Mouse (Mus musculus): ENCODE measurements at regions not wholly inside any gene's neighbourhood (a gene's known extent, or its start where the extent isn't known, plus 50 kb on each side); places are given as distances from the start of the nearest gene placed in this dataset.

GRCm38 (mm10) chr6:100923070-100923469, 89.6 kb downstream of the Ppp4r2 start:
- no peaks in the 10 kb centered on the region for H3K36me3 ChIP-seq (ENCODE audit: control insufficient read depth, insufficient read depth, low read length)
- no peak overlapping the region for H3K27ac ChIP-seq (ENCODE audit: low read depth, low read length)
- H3K4me3 ChIP-seq (ENCODE audit: low read length) = no peak overlapping the region
- H3K4me2 ChIP-seq (replicated peaks; ENCODE audit: low read depth, low read length) = no peak overlapping the region
- H3K9me3 ChIP-seq (ENCODE audit: control insufficient read depth, low read length) = no peaks in the 10 kb centered on the region
- no peaks in the 10 kb centered on the region for H3K27me3 ChIP-seq (ENCODE audit: control insufficient read depth, insufficient read depth, low read length)
- WGBS = 50% methylated on average over 7 of the region's 7 CpGs
- no peaks in the 10 kb centered on the region for H3K4me1 ChIP-seq (ENCODE audit: control insufficient read depth, insufficient read depth, low read length)
- peak; percentile 57; the same call in 1 of the 2 replicates for ATAC-seq (ENCODE audit: low FRiP score, low TSS enrichment)
- H3K9ac ChIP-seq (ENCODE audit: low read depth, low read length) = no peak overlapping the region

GRCm38 (mm10) chr6:100923686-100924085, 90.3 kb downstream of the Ppp4r2 start:
- no peak overlapping the region for H3K9ac ChIP-seq (ENCODE audit: low read depth, low read length)
- H3K4me1 ChIP-seq (ENCODE audit: control insufficient read depth, insufficient read depth, low read length) = no peaks in the 10 kb centered on the region
- 30% methylated on average over 4 of the region's 4 CpGs for WGBS
- no peak for ATAC-seq (ENCODE audit: low FRiP score, low TSS enrichment)
- H3K27me3 ChIP-seq (ENCODE audit: control insufficient read depth, insufficient read depth, low read length) = no peaks in the 10 kb centered on the region
- H3K27ac ChIP-seq (ENCODE audit: low read depth, low read length) = no peak overlapping the region
- no peak overlapping the region for H3K4me2 ChIP-seq (replicated peaks; ENCODE audit: low read depth, low read length)
- no peaks in the 10 kb centered on the region for H3K9me3 ChIP-seq (ENCODE audit: control insufficient read depth, low read length)
- no peak overlapping the region for H3K4me3 ChIP-seq (ENCODE audit: low read length)
- H3K36me3 ChIP-seq (ENCODE audit: control insufficient read depth, insufficient read depth, low read length) = no peaks in the 10 kb centered on the region

GRCm38 (mm10) chr6:100928791-100929758, 95.7 kb downstream of the Ppp4r2 start:
- H3K4me2 ChIP-seq (replicated peaks; ENCODE audit: low read depth, low read length) = no peak overlapping the region
- no peak for ATAC-seq (ENCODE audit: low FRiP score, low TSS enrichment)
- no peak overlapping the region for H3K27ac ChIP-seq (ENCODE audit: low read depth, low read length)
- H3K9ac ChIP-seq (ENCODE audit: low read depth, low read length) = no peak overlapping the region
- no peak overlapping the region for H3K4me3 ChIP-seq (ENCODE audit: low read length)
- no peaks in the 10 kb centered on the region for H3K36me3 ChIP-seq (ENCODE audit: control insufficient read depth, insufficient read depth, low read length)
- 52% methylated on average over 16 of the region's 16 CpGs for WGBS
- no peaks in the 10 kb centered on the region for H3K27me3 ChIP-seq (ENCODE audit: control insufficient read depth, insufficient read depth, low read length)
- H3K9me3 ChIP-seq (ENCODE audit: control insufficient read depth, low read length) = no peaks in the 10 kb centered on the region
- H3K4me1 ChIP-seq (ENCODE audit: control insufficient read depth, insufficient read depth, low read length) = peaks cover 7% of the 10 kb centered on the region; the same call in 1 of the 2 replicates

GRCm38 (mm10) chr6:100929759-100930358, 96.4 kb downstream of the Ppp4r2 start:
- no peaks in the 10 kb centered on the region for H3K27me3 ChIP-seq (ENCODE audit: control insufficient read depth, insufficient read depth, low read length)
- 9% methylated on average over 10 of the region's 10 CpGs for WGBS
- no peaks in the 10 kb centered on the region for H3K36me3 ChIP-seq (ENCODE audit: control insufficient read depth, insufficient read depth, low read length)
- peaks cover 7% of the 10 kb centered on the region; the same call in 1 of the 2 replicates for H3K4me1 ChIP-seq (ENCODE audit: control insufficient read depth, insufficient read depth, low read length)
- ATAC-seq (ENCODE audit: low FRiP score, low TSS enrichment) = no peak
- no peak overlapping the region for H3K4me3 ChIP-seq (ENCODE audit: low read length)
- H3K27ac ChIP-seq (ENCODE audit: low read depth, low read length) = no peak overlapping the region
- no peak overlapping the region for H3K9ac ChIP-seq (ENCODE audit: low read depth, low read length)
- H3K9me3 ChIP-seq (ENCODE audit: control insufficient read depth, low read length) = no peaks in the 10 kb centered on the region
- H3K4me2 ChIP-seq (replicated peaks; ENCODE audit: low read depth, low read length) = no peak overlapping the region

- Histone ChIP-seq H3K4me3 (ENCODE audit: low read length) (no peak overlapping the region), H3K27ac (ENCODE audit: low read depth, low read length) (no peak overlapping the region), H3K36me3 (ENCODE audit: control insufficient read depth, insufficient read depth, low read length) (no peaks in the 10 kb centered on the region), H3K9ac (ENCODE audit: low read depth, low read length) (no peak overlapping the region), H3K4me1 (ENCODE audit: control insufficient read depth, insufficient read depth, low read length) (peaks cover 7% of the 10 kb centered on the region; the same call in 1 of the 2 replicates), H3K27me3 (ENCODE audit: control insufficient read depth, insufficient read depth, low read length) (no peaks in the 10 kb centered on the region), H3K9me3 (ENCODE audit: control insufficient read depth, low read length) (no peaks in the 10 kb centered on the region), H3K4me2 (replicated peaks; ENCODE audit: low read depth, low read length) (no peak overlapping the region)
- ATAC-seq (ENCODE audit: low FRiP score, low TSS enrichment) = no peak
- 53% methylated on average over 6 of the region's 6 CpGs for WGBS
These were observed 97.3 kb downstream of the Ppp4r2 start for GRCm38 (mm10) chr6:100930706-100931105.

- Histone ChIP-seq H3K4me3 (ENCODE audit: low read length) (no peak overlapping the region), H3K4me1 (ENCODE audit: control insufficient read depth, insufficient read depth, low read length) (peaks cover 2% of the 10 kb centered on the region; the same call in 1 of the 2 replicates), H3K9me3 (ENCODE audit: control insufficient read depth, low read length) (no peaks in the 10 kb centered on the region), H3K4me2 (replicated peaks; ENCODE audit: low read depth, low read length) (no peak overlapping the region), H3K9ac (ENCODE audit: low read depth, low read length) (no peak overlapping the region), H3K36me3 (ENCODE audit: control insufficient read depth, insufficient read depth, low read length) (no peaks in the 10 kb centered on the region), H3K27ac (ENCODE audit: low read depth, low read length) (no peak overlapping the region), H3K27me3 (ENCODE audit: control insufficient read depth, insufficient read depth, low read length) (no peaks in the 10 kb centered on the region)
- WGBS = 86% methylated on average over 5 of the region's 5 CpGs
- ATAC-seq (ENCODE audit: low FRiP score, low TSS enrichment) = no peak
These were observed 101.0 kb downstream of the Ppp4r2 start for GRCm38 (mm10) chr6:100934424-100934823.

- ATAC-seq (ENCODE audit: low FRiP score, low TSS enrichment) = no peak
- WGBS = 90% methylated on average over 1 of the region's 1 CpGs
These were observed 104.4 kb downstream of the Ppp4r2 start for GRCm38 (mm10) chr6:100937802-100938201.

GRCm38 (mm10) chr6:100938376-100938775, 105.0 kb downstream of the Ppp4r2 start:
- Histone ChIP-seq H3K4me1 (ENCODE audit: control insufficient read depth, insufficient read depth, low read length) (no peaks in the 10 kb centered on the region), H3K9me3 (ENCODE audit: control insufficient read depth, low read length) (no peaks in the 10 kb centered on the region), H3K36me3 (ENCODE audit: control insufficient read depth, insufficient read depth, low read length) (no peaks in the 10 kb centered on the region), H3K9ac (ENCODE audit: low read depth, low read length) (no peak overlapping the region), H3K4me3 (ENCODE audit: low read length) (no peak overlapping the region), H3K27me3 (ENCODE audit: control insufficient read depth, insufficient read depth, low read length) (no peaks in the 10 kb centered on the region), H3K27ac (ENCODE audit: low read depth, low read length) (no peak overlapping the region), H3K4me2 (replicated peaks; ENCODE audit: low read depth, low read length) (no peak overlapping the region)
- 76% methylated on average over 11 of the region's 11 CpGs for WGBS
- no peak for ATAC-seq (ENCODE audit: low FRiP score, low TSS enrichment)

More at GRCm38 (mm10) chr6:100937802-100938201, 104.4 kb downstream of the Ppp4r2 start:
- Histone ChIP-seq H3K27ac (ENCODE audit: low read depth, low read length) (no peak overlapping the region), H3K4me2 (replicated peaks; ENCODE audit: low read depth, low read length) (no peak overlapping the region), H3K27me3 (ENCODE audit: control insufficient read depth, insufficient read depth, low read length) (no peaks in the 10 kb centered on the region), H3K36me3 (ENCODE audit: control insufficient read depth, insufficient read depth, low read length) (no peaks in the 10 kb centered on the region), H3K9ac (ENCODE audit: low read depth, low read length) (no peak overlapping the region), H3K4me3 (ENCODE audit: low read length) (no peak overlapping the region), H3K9me3 (ENCODE audit: control insufficient read depth, low read length) (no peaks in the 10 kb centered on the region), H3K4me1 (ENCODE audit: control insufficient read depth, insufficient read depth, low read length) (no peaks in the 10 kb centered on the region)

- no peaks in the 10 kb centered on the region for H3K27me3 ChIP-seq (ENCODE audit: control insufficient read depth, insufficient read depth, low read length)
- no peak for ATAC-seq (ENCODE audit: low FRiP score, low TSS enrichment)
- no peaks in the 10 kb centered on the region for H3K9me3 ChIP-seq (ENCODE audit: control insufficient read depth, low read length)
- H3K4me1 ChIP-seq (ENCODE audit: control insufficient read depth, insufficient read depth, low read length) = no peaks in the 10 kb centered on the region
- H3K27ac ChIP-seq (ENCODE audit: low read depth, low read length) = no peak overlapping the region
- H3K4me3 ChIP-seq (ENCODE audit: low read length) = no peak overlapping the region
- 67% methylated on average over 12 of the region's 12 CpGs for WGBS
- no peak overlapping the region for H3K4me2 ChIP-seq (replicated peaks; ENCODE audit: low read depth, low read length)
- no peaks in the 10 kb centered on the region for H3K36me3 ChIP-seq (ENCODE audit: control insufficient read depth, insufficient read depth, low read length)
- H3K9ac ChIP-seq (ENCODE audit: low read depth, low read length) = no peak overlapping the region
These were observed 105.6 kb downstream of the Ppp4r2 start for GRCm38 (mm10) chr6:100939042-100939441.

Measured in kidney, embryonic 14.5 days (tissue).